Mouse (Mus musculus): Measurements from ENCODE around the gene Pcx.

Gene Pcx

DNA sequence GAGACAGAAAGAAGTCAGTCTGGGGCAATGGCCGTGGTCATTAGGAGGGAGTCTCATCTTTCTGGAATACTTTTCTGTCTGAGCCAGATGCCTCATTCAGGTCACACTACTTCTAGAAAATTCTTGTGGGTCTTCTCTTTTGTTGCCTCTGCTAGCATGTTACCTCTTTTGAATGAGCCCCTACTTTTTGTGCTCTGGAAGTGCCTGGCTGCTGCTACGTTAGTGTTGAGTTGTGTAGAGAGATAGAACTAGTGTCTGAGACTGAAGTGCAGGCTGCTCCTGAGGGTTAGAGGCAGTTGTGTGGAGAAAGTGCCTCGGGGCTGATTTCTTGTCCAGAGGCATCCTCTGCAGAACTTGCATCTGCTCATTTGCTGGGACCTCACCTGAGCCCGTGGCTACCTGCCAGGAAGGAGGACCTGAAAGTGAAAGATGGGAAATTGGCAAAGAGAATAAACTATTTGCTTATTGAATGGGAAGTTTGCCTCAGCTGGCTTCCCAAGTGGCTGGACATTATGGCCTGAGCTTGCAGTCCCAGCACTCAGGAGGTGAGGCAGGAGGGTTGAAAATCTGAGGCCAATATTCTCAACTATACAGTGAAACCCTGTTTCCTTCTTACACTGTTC, 3.1 kb downstream of the Pcx start:
- Histone ChIP-seq H3K36me3 (ENCODE audit: control insufficient read depth, insufficient read depth, low read length, poor library complexity, severe bottlenecking) (no peaks in the 10 kb centered on the region), H3K27me3 (ENCODE audit: control insufficient read depth, insufficient read depth, low read length, poor library complexity, severe bottlenecking) (no peaks in the 10 kb centered on the region)
- DNase-seq (ENCODE audit: low read depth, low spot score), result no peak

DNA sequence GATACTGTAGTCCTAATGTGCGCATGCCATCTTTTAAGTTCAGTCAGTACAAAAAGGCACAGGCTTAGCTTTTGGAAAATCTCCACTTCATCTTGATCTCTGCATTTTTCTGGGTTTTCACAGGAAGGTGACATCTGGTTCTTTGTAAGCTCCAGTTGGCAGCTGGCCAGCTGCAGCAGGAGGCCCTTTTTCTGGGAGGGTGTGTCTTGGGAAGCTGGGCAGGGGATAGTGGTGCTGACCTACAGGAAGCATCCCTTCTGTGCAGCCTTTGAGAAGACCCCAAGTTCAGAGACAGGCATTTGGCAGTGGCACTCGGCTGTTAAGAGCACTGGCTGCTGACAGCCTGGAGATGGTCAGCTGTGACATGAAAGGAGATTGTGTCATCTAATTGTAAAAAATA, 5.5 kb downstream of the Pcx start:
- H3K36me3 ChIP-seq (ENCODE audit: control insufficient read depth, insufficient read depth, low read length, poor library complexity, severe bottlenecking), result no peaks in the 10 kb centered on the region
- DNase-seq (ENCODE audit: low read depth, low spot score), result no peak

DNA sequence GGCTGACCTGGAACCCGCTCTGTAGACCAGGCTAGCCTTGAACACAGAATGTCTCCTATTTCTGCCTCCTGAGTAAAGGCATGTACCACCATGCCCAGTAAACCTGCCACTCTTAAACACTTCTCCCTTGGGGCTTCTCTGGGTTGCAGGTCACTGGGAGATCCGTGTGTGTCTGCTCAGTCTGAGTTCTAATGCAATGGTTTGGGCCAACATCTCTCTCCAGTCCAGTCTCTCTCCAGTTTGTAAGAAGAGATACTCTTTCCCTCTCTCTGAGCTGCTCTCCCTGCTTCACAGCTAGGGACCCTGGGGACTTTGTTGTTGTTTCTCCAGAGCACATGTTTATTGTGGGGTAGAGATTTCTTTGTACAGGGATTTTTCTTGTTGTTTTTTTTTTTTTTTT, 6.0 kb downstream of the Pcx start:
- no peaks in the 10 kb centered on the region for H3K36me3 ChIP-seq (ENCODE audit: control insufficient read depth, insufficient read depth, low read length, poor library complexity, severe bottlenecking)
- no peaks in the 10 kb centered on the region for H3K27me3 ChIP-seq (ENCODE audit: control insufficient read depth, insufficient read depth, low read length, poor library complexity, severe bottlenecking)
- no peak for DNase-seq (ENCODE audit: low read depth, low spot score)

More for the DNA sequence above, 5.5 kb downstream of the Pcx start:
- H3K27me3 ChIP-seq (ENCODE audit: control insufficient read depth, insufficient read depth, low read length, poor library complexity, severe bottlenecking), result no peaks in the 10 kb centered on the region

DNA sequence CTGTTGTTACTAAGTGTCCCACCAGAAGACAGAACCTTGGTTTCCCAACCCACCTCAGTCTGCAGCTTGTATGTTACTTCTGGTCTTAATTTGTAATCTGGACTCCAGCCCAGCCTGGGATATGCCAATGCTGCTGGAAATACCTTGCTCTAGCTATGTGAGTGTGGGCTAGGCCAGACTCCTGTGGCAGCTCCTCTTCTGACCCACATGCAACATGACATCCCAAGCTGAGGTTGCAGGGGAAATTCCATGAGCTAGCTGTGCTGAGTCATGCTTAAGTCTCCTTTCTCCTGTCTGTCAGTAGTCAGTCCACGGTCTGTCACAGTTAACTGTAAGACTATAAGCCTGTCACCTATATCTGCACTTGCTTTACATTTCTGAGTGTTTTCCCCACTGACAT, 7.2 kb downstream of the Pcx start:
- no peak for DNase-seq (ENCODE audit: low read depth, low spot score)
- no peaks in the 10 kb centered on the region for H3K27me3 ChIP-seq (ENCODE audit: control insufficient read depth, insufficient read depth, low read length, poor library complexity, severe bottlenecking)
- no peaks in the 10 kb centered on the region for H3K36me3 ChIP-seq (ENCODE audit: control insufficient read depth, insufficient read depth, low read length, poor library complexity, severe bottlenecking)

DNA sequence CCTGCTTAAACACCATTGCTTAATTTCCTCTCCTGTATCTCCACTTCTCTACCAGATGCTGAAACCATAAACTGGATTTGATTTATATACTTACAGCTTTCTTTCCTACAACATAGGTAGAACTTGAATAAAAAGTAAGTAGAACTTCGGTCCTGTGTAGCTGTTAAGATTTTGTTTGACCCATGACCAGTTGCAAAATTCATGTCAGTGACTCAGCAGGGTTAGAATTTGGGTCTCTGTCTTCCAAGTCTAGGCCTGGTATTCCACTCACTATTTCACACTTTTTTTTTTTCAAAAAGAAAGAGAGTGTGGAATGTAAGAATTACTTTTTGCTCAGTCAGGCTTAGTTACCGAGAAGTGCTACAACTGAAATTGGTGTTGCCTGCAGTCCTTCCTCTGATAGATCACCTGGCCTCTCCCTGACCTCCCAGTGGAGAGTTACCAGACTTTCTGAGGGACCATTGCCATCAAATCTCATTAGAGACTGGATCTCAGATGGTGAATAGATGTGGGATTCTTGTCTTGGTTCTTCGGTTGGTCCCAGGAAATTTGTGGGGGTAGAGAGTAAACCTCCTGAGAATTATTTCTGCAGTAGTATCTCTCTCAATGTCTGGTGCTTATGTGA, 11.3 kb downstream of the Pcx start:
- DNase-seq (ENCODE audit: low read depth, low spot score), result no peak
- Histone ChIP-seq H3K27me3 (ENCODE audit: control insufficient read depth, insufficient read depth, low read length, poor library complexity, severe bottlenecking) (no peaks in the 10 kb centered on the region), H3K36me3 (ENCODE audit: control insufficient read depth, insufficient read depth, low read length, poor library complexity, severe bottlenecking) (no peaks in the 10 kb centered on the region)

DNA sequence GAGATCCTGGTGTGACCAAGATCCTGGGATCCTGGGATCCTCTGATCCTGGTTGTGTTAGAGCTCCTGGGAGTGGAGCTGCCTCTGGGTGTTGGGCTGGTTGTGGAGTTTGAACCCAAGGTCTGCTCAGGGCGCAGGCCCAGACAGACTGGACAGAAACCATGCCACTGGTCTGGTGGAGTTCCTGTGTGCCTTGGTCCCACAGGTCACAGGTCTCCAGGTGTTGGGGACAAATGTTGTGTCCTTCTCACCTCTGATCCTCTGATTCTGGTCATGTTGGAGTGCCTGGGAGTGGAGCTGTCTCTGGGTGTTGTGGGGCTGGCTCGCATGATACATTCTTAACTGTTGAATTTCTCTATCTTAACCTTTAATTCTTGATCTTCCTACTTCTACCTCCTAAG, 24.4 kb downstream of the Pcx start:
- H3K27me3 ChIP-seq (ENCODE audit: control insufficient read depth, insufficient read depth, low read length, poor library complexity, severe bottlenecking), result no peaks in the 10 kb centered on the region
- H3K36me3 ChIP-seq (ENCODE audit: control insufficient read depth, insufficient read depth, low read length, poor library complexity, severe bottlenecking), result no peaks in the 10 kb centered on the region
- no peak for DNase-seq (ENCODE audit: low read depth, low spot score)

DNA sequence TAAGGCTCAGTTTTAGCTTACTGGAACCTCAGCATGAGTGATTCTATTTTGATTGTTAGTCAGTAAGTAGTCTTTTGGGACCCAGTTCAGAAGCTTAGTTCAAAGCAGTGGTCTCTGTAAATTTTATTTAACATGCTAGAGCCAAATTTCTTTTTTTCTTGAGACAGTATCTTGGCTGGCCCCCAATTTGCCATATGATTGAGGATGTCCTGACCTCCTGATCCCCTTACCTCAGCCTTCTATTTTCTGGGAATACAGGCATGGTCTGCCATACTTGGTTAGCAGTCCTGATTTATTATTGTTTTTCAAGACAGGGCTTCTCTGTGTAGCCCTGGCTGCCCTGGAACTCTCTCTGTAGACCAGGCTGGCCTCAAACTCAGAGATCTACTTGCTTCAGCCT, 25.6 kb downstream of the Pcx start:
- DNase-seq (ENCODE audit: low read depth, low spot score), result no peak
- H3K27me3 ChIP-seq (ENCODE audit: control insufficient read depth, insufficient read depth, low read length, poor library complexity, severe bottlenecking), result no peaks in the 10 kb centered on the region
- no peaks in the 10 kb centered on the region for H3K36me3 ChIP-seq (ENCODE audit: control insufficient read depth, insufficient read depth, low read length, poor library complexity, severe bottlenecking)

DNA sequence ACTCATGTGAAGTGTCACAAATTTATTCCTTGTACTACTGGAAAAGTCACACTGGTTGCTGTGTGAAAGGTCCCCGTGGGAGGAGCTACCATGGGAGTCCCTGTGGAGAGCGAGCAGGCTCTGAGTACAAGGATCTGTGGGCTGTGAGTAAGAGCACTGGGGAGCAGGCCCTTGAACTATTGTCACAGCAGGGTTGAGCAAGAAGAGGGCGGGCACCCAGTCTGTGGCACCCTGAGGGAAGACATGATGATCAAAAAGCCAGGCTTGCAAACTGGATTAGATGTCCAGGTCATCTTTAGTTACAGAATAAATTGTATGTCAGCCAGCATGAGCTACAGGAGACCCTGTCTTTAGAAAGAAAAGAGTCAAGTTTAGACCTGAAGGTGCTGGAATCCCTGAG, 26.3 kb downstream of the Pcx start:
- Histone ChIP-seq H3K36me3 (ENCODE audit: control insufficient read depth, insufficient read depth, low read length, poor library complexity, severe bottlenecking) (no peaks in the 10 kb centered on the region), H3K27me3 (ENCODE audit: control insufficient read depth, insufficient read depth, low read length, poor library complexity, severe bottlenecking) (no peaks in the 10 kb centered on the region)
- DNase-seq (ENCODE audit: low read depth, low spot score), result no peak

DNA sequence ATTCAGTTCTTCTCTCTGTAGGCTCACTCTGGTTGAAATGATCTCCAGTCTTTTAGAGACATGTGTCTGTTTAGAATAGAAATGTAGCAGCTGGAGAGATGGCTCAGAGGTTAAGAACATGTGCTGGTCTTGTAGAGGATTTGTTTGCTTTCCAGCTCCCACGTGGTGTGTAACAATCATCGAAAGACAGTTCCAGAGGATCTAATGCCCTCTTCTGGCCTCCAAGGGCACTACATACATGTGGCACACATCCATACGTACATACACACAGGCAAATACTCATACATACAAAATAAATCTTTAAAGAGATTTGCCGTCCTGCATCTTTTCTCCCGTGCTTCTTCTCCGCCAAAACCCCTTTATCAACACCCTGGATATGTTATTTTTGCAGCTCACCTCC, 30.0 kb downstream of the Pcx start:
- Histone ChIP-seq H3K27me3 (ENCODE audit: control insufficient read depth, insufficient read depth, low read length, poor library complexity, severe bottlenecking) (peaks cover 1% of the 10 kb centered on the region; the same call in 1 of the 2 replicates), H3K36me3 (ENCODE audit: control insufficient read depth, insufficient read depth, low read length, poor library complexity, severe bottlenecking) (no peaks in the 10 kb centered on the region)
- DNase-seq (ENCODE audit: low read depth, low spot score), result no peak

DNA sequence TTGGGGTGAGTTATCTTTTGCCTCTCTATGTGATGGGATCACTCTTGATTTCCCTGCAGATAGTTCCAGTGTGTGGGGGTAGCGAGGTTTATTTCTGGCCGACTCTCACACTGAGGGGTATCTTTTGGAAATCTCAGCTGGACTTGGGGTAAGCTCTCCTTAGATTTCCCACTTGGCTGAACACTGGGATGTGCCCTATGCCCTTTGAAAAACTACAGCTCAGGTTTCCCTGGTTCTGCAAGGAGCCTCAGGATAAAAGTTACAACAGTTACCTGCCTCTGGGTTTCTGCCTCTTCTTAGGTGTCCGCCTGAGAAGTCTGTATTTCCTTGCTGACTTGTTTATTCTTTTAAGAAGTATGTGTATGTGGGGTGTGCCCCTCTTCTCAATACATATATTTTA, 30.7 kb downstream of the Pcx start:
- H3K27me3 ChIP-seq (ENCODE audit: control insufficient read depth, insufficient read depth, low read length, poor library complexity, severe bottlenecking), result peaks cover 1% of the 10 kb centered on the region; the same call in 1 of the 2 replicates
- no peak for DNase-seq (ENCODE audit: low read depth, low spot score)
- H3K36me3 ChIP-seq (ENCODE audit: control insufficient read depth, insufficient read depth, low read length, poor library complexity, severe bottlenecking), result no peaks in the 10 kb centered on the region

DNA sequence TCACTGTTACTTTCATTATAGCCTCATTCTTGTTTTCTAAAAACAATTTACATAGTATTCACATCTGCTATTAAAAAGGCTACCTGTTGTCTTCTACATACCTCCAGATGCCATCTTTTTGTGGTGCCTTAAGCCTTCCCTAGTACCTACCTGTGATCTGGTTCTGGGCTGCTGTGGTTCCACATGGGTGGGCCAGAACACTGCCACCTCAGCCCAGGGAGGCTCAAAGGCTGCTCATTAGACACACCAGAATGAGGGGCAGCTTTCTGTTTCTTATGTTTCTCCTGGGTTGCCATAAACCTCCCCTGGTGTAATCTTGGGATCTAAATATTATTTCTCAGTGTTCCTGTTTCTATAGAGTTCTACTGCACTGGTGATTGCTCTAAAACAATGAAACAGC, 31.8 kb downstream of the Pcx start:
- no peak for DNase-seq (ENCODE audit: low read depth, low spot score)
- Histone ChIP-seq H3K27me3 (ENCODE audit: control insufficient read depth, insufficient read depth, low read length, poor library complexity, severe bottlenecking) (peaks cover 1% of the 10 kb centered on the region; the same call in 1 of the 2 replicates), H3K36me3 (ENCODE audit: control insufficient read depth, insufficient read depth, low read length, poor library complexity, severe bottlenecking) (no peaks in the 10 kb centered on the region)

DNA sequence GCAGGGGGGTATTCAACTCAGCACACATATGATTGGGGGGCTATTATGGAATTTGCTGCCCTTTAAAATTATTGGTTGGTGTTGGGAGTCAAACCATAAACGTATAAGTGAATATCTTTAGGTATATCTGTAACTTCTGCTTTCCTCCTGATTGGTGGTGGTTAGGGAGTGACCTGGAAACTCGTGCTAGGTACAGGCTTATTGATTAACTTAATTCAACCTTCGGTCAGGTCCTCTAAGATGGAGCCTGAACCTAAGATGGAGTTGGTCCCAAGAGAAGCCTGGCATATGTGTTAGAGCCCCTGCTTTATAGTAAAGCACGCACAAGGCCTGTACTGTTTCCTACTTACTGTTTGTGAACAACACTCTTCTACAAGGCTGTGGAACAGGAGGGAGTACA, 34.8 kb downstream of the Pcx start:
- no peak for DNase-seq (ENCODE audit: low read depth, low spot score)
- no peaks in the 10 kb centered on the region for H3K36me3 ChIP-seq (ENCODE audit: control insufficient read depth, insufficient read depth, low read length, poor library complexity, severe bottlenecking)
- peaks cover 1% of the 10 kb centered on the region; the same call in 1 of the 2 replicates for H3K27me3 ChIP-seq (ENCODE audit: control insufficient read depth, insufficient read depth, low read length, poor library complexity, severe bottlenecking)

DNA sequence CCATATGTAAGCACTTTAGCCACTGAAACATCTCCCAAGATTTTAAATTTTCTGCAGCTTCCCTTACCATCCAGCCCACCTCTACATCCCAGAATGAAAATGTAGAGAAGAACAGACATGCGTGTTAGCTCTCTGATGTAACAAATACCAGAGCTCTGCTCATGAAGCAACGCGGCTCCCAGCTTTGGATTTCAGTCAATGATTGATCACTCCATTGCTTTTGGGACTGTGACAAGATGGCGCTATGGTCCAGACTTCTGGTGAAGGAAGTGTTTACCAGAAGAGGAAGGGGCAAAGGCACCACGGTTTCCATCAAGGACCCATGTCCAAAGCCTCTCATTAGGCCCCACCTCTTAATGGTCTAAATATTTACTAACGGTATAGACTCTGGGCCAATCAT, 35.6 kb downstream of the Pcx start:
- peaks cover 1% of the 10 kb centered on the region; the same call in 1 of the 2 replicates for H3K27me3 ChIP-seq (ENCODE audit: control insufficient read depth, insufficient read depth, low read length, poor library complexity, severe bottlenecking)
- H3K36me3 ChIP-seq (ENCODE audit: control insufficient read depth, insufficient read depth, low read length, poor library complexity, severe bottlenecking), result no peaks in the 10 kb centered on the region
- no peak for DNase-seq (ENCODE audit: low read depth, low spot score)

DNA sequence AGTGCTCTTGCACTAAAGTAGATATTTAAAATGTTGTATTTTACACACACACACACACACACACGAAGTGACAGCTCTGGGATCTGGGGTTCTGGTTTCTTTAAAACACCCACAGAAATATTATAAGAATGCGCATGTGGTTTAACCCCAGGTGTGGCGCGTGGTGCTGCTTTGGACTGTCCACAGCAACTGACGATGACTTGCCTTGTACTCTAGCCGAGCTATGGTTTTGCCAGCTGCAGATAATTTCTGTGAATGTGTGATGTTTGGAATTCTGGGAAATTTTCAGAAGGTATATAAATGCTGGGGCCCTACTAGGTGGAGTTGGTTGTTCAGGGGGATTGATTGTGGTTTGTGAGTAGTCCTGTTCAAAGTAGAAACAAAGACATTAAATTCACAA, 37.5 kb downstream of the Pcx start:
- peaks cover 1% of the 10 kb centered on the region; the same call in 1 of the 2 replicates for H3K27me3 ChIP-seq (ENCODE audit: control insufficient read depth, insufficient read depth, low read length, poor library complexity, severe bottlenecking)
- H3K36me3 ChIP-seq (ENCODE audit: control insufficient read depth, insufficient read depth, low read length, poor library complexity, severe bottlenecking), result no peaks in the 10 kb centered on the region
- DNase-seq (ENCODE audit: low read depth, low spot score), result no peak

DNA sequence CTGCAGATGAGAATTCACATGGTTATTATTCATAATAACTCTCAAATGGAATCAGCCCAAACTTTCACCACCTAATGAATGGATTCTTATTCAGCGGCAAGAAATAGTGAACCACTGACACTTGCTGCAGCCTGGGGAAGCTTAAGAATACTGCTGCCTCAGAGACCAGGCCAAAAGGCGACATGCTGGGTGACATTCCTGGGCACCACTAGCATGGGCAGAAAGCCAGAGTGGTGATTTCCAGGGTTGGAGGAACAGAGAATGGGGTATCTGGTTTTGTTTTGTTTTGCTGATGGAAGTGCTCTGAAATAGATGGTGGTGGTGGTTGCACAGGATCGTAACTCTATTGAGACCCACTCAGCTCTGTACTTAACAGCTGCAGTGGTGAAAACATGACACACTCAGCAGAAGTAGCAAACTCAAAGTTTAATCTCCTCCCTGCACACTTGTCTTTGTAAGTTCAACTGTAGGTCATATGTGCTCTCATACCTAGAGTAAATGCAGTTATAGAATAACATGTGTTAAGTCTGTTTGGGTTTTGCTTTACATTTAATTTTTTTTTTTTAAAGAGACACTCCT, 38.1 kb downstream of the Pcx start:
- Histone ChIP-seq H3K27me3 (ENCODE audit: control insufficient read depth, insufficient read depth, low read length, poor library complexity, severe bottlenecking) (no peaks in the 10 kb centered on the region), H3K36me3 (ENCODE audit: control insufficient read depth, insufficient read depth, low read length, poor library complexity, severe bottlenecking) (no peaks in the 10 kb centered on the region)
- DNase-seq (ENCODE audit: low read depth, low spot score), result no peak
